Mouse (Mus musculus) kidney, adult 2 months (tissue): ENCODE data around the gene Ccdc92b.

ENCODE experiments used
- CTCF ChIP-seq: fragments of 200-500 bp; conservative IDR thresholded peaks from 2 replicates; pipeline ENCODE4 v1.5.1; 2011; ENCODE audit warnings: low read depth, mild to moderate bottlenecking, control low read depth, low read length, moderate library complexity, mixed read lengths; ENCODE audit not compliant: insufficient read depth, insufficient read length
- POLR2A ChIP-seq: fragments of 200-500 bp; IDR thresholded peaks from one replicate; pipeline ENCODE4 v1.6.1; 2011; ENCODE audit warnings: low read depth, low read length, control low read depth

GRCm38 (mm10) chr11:74673561-74673960, 54.2 kb downstream of the Ccdc92b start:
- no peak for TF ChIP-seq POLR2A
- no peak for TF ChIP-seq CTCF
